Mouse (Mus musculus) thymus, postnatal 0 days (tissue): ENCODE results near the gene Got1. TPM values are rescaled to one million over a fixed set of nuclear protein-coding genes. Genes with fewer than 3 reads are reported as not detected.

Experiments used
- polyA plus RNA-seq: library from polyadenylated mRNA; unstranded; fragments of >200 nt; fragmentation: Nextera tagmentation; extraction: Ambion mirVana; gene quantifications from 2 replicates; pipeline ENCODE4 v1.2.1, GENCODE M21; 2015

Got1 gene
- polyA plus RNA-seq, 1 experiment from 2014 or later: 63.2 TPM

Other genes starting within 250 kb of the Got1 start
- gene Hpse2, start 136.2 kb downstream of the Got1 start, polyA plus RNA-seq: 0.51 and 0.86 TPM in 2 replicates
- gene Cnnm1, start 84.2 kb downstream of the Got1 start, polyA plus RNA-seq: 0.44 and 0.78 TPM in 2 replicates
- gene Nkx2-3, start 87.7 kb upstream of the Got1 start, polyA plus RNA-seq: not detected in 2 replicates
- gene Slc25a28, start 150.3 kb upstream of the Got1 start, polyA plus RNA-seq: 17.1 and 19.3 TPM in 2 replicates
- 8.9 and 11.2 TPM in 2 replicates for gene Entpd7, start 165.1 kb upstream of the Got1 start, polyA plus RNA-seq
- gene Cutc, start 228.4 kb upstream of the Got1 start, polyA plus RNA-seq: 25.4 and 26.5 TPM in 2 replicates
- 8.7 and 9.8 TPM in 2 replicates for gene Cox15, start 228.4 kb upstream of the Got1 start, polyA plus RNA-seq